Mouse (Mus musculus): ENCODE data around the gene Plxna4. TPM values are rescaled to one million over a fixed set of nuclear protein-coding genes. Genes with fewer than 3 reads are reported as not detected.
"Not testable (repeated sequence)": the region's sequence is repeated elsewhere in the genome, so short reads cannot be mapped to it uniquely, and the experiment has no call there.

The Plxna4 gene
- polyA plus RNA-seq, 1 experiment: 0.05 TPM

- Histone ChIP-seq H3K4me1 (ENCODE audit: control insufficient read depth, insufficient read depth, low read length) (peaks cover 18% of the 10 kb centered on the region), H3K27ac (ENCODE audit: insufficient read depth, low read depth, low read length) (no peak overlapping the region), H3K4me3 (ENCODE audit: insufficient read depth, low read length) (no peak overlapping the region)
- TF ChIP-seq POLR2A (IDR thresholded peaks at IDR 0.05; ENCODE audit: borderline replicate concordance, low read depth, low read length) (no peak), CTCF (IDR thresholded peaks at IDR 0.05; ENCODE audit: low read depth, low read length) (no peak)
Observed at GRCm38 (mm10) chr6:32512010-32512409, 76.0 kb downstream of the Plxna4 start.

GRCm38 (mm10) chr6:32510924-32511323, 77.1 kb downstream of the Plxna4 start:
- Histone ChIP-seq H3K4me1 (ENCODE audit: control insufficient read depth, insufficient read depth, low read length) (peaks cover 18% of the 10 kb centered on the region), H3K27ac (ENCODE audit: insufficient read depth, low read depth, low read length) (peak overlapping the region; percentile 20), H3K4me3 (ENCODE audit: insufficient read depth, low read length) (peak overlapping the region; percentile 36)
- TF ChIP-seq POLR2A (IDR thresholded peaks at IDR 0.05; ENCODE audit: borderline replicate concordance, low read depth, low read length) (no peak), CTCF (IDR thresholded peaks at IDR 0.05; ENCODE audit: low read depth, low read length) (no peak)

GRCm38 (mm10) chr6:32510491-32510890, 77.5 kb downstream of the Plxna4 start:
- TF ChIP-seq CTCF (IDR thresholded peaks at IDR 0.05; ENCODE audit: low read depth, low read length) (no peak), POLR2A (IDR thresholded peaks at IDR 0.05; ENCODE audit: borderline replicate concordance, low read depth, low read length) (no peak)
- Histone ChIP-seq H3K27ac (ENCODE audit: insufficient read depth, low read depth, low read length) (0 out of 2 replicates have a peak overlapping the region, but pooled peaks have one; percentile 10), H3K4me3 (ENCODE audit: insufficient read depth, low read length) (no peak overlapping the region), H3K4me1 (ENCODE audit: control insufficient read depth, insufficient read depth, low read length) (peaks cover 18% of the 10 kb centered on the region)

DNA sequence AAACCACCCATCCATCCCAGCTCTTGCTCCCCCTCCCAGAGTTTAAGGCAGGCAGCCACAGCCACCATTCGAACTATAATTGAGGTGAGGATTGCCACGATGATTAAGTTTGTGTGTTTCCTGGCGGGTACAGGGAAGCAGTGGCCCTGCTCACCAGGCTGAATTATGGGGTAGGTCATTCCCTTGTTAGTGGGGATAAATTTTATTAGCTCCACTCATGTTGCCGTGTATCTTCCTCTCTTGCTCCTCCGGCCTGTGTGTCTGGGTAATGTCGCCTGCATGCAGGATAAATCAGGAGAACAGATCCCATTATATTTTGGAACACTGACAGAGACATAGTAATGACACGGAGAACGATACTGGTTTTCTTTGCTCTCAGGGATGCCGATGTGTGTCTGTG, 78.9 kb downstream of the Plxna4 start:
- Histone ChIP-seq H3K27ac (ENCODE audit: insufficient read depth, low read depth, low read length) (no peak overlapping the region), H3K4me3 (ENCODE audit: insufficient read depth, low read length) (no peak overlapping the region), H3K4me1 (ENCODE audit: control insufficient read depth, insufficient read depth, low read length) (peaks cover 18% of the 10 kb centered on the region)
- no peak for TF ChIP-seq POLR2A (IDR thresholded peaks at IDR 0.05; ENCODE audit: borderline replicate concordance, low read depth, low read length)
- TF ChIP-seq CTCF (IDR thresholded peaks at IDR 0.05; ENCODE audit: low read depth, low read length): no peak

DNA sequence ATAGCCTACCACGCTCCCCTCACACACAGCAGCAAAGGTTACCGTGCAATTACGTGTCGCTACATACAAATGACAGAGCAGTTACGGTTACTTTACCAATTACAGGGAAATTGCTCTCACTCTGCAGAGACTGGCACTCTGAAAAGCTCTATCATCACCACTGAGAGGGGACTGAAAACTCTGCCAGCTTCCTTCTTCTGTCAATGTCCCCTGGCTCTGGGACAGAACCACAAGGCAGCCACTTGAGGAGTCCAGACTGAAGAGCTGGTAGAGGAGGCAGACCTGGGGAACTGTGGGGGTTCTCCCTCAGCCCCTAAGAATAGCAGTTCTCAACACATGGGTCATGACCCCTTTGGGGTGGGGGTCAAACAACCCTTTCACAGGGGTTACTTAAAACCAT, 83.0 kb downstream of the Plxna4 start:
- TF ChIP-seq CTCF (IDR thresholded peaks at IDR 0.05; ENCODE audit: low read depth, low read length) (no peak), POLR2A (IDR thresholded peaks at IDR 0.05; ENCODE audit: borderline replicate concordance, low read depth, low read length) (no peak)

DNA sequence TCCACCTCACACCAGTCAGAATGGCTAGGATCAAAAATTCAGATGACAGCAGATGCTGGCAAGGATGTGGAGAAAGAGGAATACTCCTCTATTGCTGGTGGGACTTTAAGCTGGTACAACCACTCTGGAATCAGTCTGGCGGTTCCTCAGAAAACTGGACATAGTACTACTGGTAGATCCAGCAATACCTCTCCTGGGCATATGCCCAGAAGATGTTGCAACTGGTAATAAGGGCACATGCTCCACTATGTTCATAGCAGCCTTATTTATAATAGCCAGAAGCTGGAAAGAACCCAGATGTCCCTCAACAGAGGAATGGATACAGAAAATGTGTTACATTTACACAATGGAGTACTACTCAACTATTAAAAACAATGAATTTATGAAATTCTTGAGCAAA, 86.8 kb downstream of the Plxna4 start:
- H3K4me3 ChIP-seq (ENCODE audit: insufficient read depth, low read length); H3K27ac ChIP-seq (ENCODE audit: insufficient read depth, low read depth, low read length); H3K4me1 ChIP-seq (ENCODE audit: control insufficient read depth, insufficient read depth, low read length): not testable (repeated sequence)

More for the DNA sequence above, 83.0 kb downstream of the Plxna4 start:
- H3K27ac ChIP-seq (ENCODE audit: insufficient read depth, low read depth, low read length): no peak overlapping the region
- no peaks in the 10 kb centered on the region for H3K4me1 ChIP-seq (ENCODE audit: control insufficient read depth, insufficient read depth, low read length)
- H3K4me3 ChIP-seq (ENCODE audit: insufficient read depth, low read length): no peak overlapping the region

GRCm38 (mm10) chr6:32498106-32498505, 89.9 kb downstream of the Plxna4 start:
- Histone ChIP-seq H3K4me1 (ENCODE audit: control insufficient read depth, insufficient read depth, low read length) (no peaks in the 10 kb centered on the region), H3K4me3 (ENCODE audit: insufficient read depth, low read length) (no peak overlapping the region), H3K27ac (ENCODE audit: insufficient read depth, low read depth, low read length) (no peak overlapping the region)
- TF ChIP-seq CTCF (IDR thresholded peaks at IDR 0.05; ENCODE audit: low read depth, low read length) (no peak), POLR2A (IDR thresholded peaks at IDR 0.05; ENCODE audit: borderline replicate concordance, low read depth, low read length) (no peak)

- H3K27ac ChIP-seq (ENCODE audit: insufficient read depth, low read depth, low read length): no peak overlapping the region
- H3K4me3 ChIP-seq (ENCODE audit: insufficient read depth, low read length): no peak overlapping the region
- peaks cover 2% of the 10 kb centered on the region for H3K4me1 ChIP-seq (ENCODE audit: control insufficient read depth, insufficient read depth, low read length)
- TF ChIP-seq CTCF (IDR thresholded peaks at IDR 0.05; ENCODE audit: low read depth, low read length) (no peak), POLR2A (IDR thresholded peaks at IDR 0.05; ENCODE audit: borderline replicate concordance, low read depth, low read length) (no peak)
Observed at GRCm38 (mm10) chr6:32496109-32496508, 91.9 kb downstream of the Plxna4 start.

DNA sequence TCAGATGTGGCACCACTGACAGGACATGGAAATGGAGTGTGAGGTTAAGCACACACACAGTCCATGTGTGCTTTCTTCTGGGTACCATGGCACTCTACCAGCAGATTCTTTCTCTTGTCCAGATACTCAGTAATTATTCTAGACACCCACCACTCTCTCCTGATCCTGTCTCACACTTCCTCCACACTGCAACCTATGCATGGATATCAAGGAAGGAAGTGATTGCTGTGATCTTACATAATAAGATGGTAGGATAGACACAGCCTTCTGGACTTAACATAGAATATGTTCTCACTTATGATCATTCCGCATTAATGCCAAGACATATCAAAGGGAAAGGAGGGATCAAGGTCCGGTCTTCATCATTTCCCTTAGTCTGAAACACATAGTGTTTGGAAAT, 92.5 kb downstream of the Plxna4 start:
- Histone ChIP-seq H3K4me3 (ENCODE audit: insufficient read depth, low read length) (no peak overlapping the region), H3K27ac (ENCODE audit: insufficient read depth, low read depth, low read length) (no peak overlapping the region), H3K4me1 (ENCODE audit: control insufficient read depth, insufficient read depth, low read length) (peaks cover 5% of the 10 kb centered on the region)
- TF ChIP-seq CTCF (IDR thresholded peaks at IDR 0.05; ENCODE audit: low read depth, low read length): no peak
- TF ChIP-seq POLR2A (IDR thresholded peaks at IDR 0.05; ENCODE audit: borderline replicate concordance, low read depth, low read length): no peak

GRCm38 (mm10) chr6:32493557-32493956, 94.4 kb downstream of the Plxna4 start:
- Histone ChIP-seq H3K4me1 (ENCODE audit: control insufficient read depth, insufficient read depth, low read length) (peaks cover 5% of the 10 kb centered on the region), H3K4me3 (ENCODE audit: insufficient read depth, low read length) (no peak overlapping the region), H3K27ac (ENCODE audit: insufficient read depth, low read depth, low read length) (no peak overlapping the region)
- TF ChIP-seq POLR2A (IDR thresholded peaks at IDR 0.05; ENCODE audit: borderline replicate concordance, low read depth, low read length): no peak
- no peak for TF ChIP-seq CTCF (IDR thresholded peaks at IDR 0.05; ENCODE audit: low read depth, low read length)

DNA sequence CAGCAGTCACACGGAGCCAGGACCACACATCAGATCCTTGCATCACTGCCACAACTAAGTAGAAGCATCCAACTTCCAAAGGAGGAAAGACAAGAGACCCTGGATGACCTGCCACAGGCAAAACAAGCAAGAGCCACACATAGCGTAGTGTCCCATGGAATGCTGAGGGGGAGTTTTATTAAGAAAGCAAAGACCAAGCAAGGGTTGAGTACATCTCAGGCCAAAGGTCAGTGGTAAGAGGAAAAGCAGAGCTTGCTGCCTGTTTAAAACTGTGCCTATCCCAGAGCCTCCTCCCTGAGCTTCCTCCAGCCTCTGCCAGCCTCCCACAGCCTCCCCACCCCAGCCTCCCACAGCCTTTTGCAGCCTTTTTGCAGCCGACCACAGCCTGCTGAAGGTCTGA, 100.9 kb downstream of the Plxna4 start:
- Histone ChIP-seq H3K4me3 (ENCODE audit: insufficient read depth, low read length) (no peak overlapping the region), H3K4me1 (ENCODE audit: control insufficient read depth, insufficient read depth, low read length) (peaks cover 8% of the 10 kb centered on the region), H3K27ac (ENCODE audit: insufficient read depth, low read depth, low read length) (no peak overlapping the region)
- no peak for TF ChIP-seq CTCF (IDR thresholded peaks at IDR 0.05; ENCODE audit: low read depth, low read length)
- TF ChIP-seq POLR2A (IDR thresholded peaks at IDR 0.05; ENCODE audit: borderline replicate concordance, low read depth, low read length): no peak
